Mouse (Mus musculus) olfactory bulb, adult 2 months (tissue): ENCODE measurements around the gene Kif2a.

ENCODE experiments used
- CTCF ChIP-seq: fragments of 200-500 bp; IDR thresholded peaks from 2 replicates; pipeline ENCODE4 v1.5.1; 2012; ENCODE audit warnings: low read depth, mild to moderate bottlenecking, low read length, moderate library complexity; ENCODE audit not compliant: insufficient read depth
- POLR2A ChIP-seq: fragments of 200-500 bp; IDR thresholded peaks from 2 replicates; pipeline ENCODE4 v1.6.1; 2012; ENCODE audit warnings: mild to moderate bottlenecking, low read depth, low read length, moderate library complexity; ENCODE audit not compliant: insufficient read depth

DNA sequence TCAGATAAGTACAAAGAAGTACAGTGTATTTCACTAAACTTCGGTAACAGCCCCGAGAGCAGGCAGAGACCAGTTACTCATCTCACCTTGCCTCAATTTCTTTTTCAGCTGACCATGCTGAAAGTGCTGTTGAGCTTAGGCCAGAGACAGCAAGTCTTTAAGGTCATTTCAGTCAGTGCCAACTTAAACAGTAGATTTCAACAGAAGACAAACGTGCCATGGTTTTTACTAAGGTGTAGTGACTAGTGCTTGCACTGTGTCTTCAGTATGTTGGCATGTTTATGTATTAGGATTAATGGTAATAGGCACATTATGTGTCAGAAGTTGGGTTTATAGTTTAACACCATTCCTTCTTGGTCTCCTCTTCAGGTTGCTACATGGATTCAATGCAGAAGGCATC is 63.6 kb downstream of the Kif2a start:
- TF ChIP-seq POLR2A: no peak
- no peak for TF ChIP-seq CTCF
